Mouse (Mus musculus): ENCODE data around the gene Mrps27. TPM values are rescaled to one million over a fixed set of nuclear protein-coding genes. Genes with fewer than 3 reads are reported as not detected.

Gene Mrps27
- polyA plus RNA-seq, 1 experiment from 2014 or later: 44.3 TPM

DNA sequence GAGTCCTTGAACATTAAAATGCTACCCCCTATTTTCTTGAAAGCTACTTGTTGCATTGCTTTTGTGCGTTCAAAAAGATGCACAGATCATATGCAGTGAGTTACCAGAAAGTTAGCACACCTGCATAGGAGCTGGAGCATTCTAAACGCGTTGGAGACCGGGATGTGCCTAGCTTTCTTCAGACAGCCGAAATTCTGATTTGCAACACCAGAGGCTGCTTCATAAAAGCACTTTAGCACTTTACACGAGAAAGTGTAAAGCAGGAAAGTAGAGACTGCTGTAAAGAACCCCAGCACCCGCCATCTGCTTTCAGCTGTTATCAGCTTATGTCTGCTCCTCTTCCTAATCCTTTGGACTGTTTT is 8.9 kb downstream of the Mrps27 start:
- H3K36me3 ChIP-seq: peaks cover 62% of the 10 kb centered on the region

DNA sequence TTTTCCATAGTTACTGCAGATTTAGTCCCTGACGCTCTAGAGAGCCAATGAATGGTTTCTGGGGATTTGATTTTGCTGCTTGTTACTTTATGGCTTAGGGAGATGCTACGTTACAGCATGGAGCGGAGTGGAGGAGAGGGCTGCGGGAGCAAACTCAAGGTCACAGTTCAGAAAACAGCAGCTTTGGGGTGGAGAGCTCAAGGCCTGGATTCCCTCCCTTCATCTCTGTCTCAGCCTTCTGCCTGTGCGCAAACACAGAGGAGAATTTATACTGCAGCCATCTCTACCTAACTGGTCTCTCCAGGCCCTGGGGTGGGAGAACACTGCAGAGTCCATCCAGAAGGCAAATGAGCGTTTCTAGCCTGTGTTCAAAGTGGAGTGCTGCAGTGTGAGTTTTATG is 10.5 kb downstream of the Mrps27 start:
- H3K9me3 ChIP-seq (replicated peaks): no peaks in the 10 kb centered on the region
- no peak for ATAC-seq
- H3K9ac ChIP-seq: no peak overlapping the region
- 83% methylated on average over 6 of the region's 6 CpGs for WGBS (ENCODE audit: insufficient replicate concordance)
- no peak overlapping the region for H3K4me2 ChIP-seq
- no peak overlapping the region for H3K27ac ChIP-seq
- H3K4me1 ChIP-seq: peaks cover 21% of the 10 kb centered on the region
- no peak overlapping the region for H3K4me3 ChIP-seq
- H3K36me3 ChIP-seq: peaks cover 61% of the 10 kb centered on the region
- no peaks in the 10 kb centered on the region for H3K27me3 ChIP-seq (replicated peaks)

More for the DNA sequence above, 8.9 kb downstream of the Mrps27 start:
- peaks cover 21% of the 10 kb centered on the region for H3K4me1 ChIP-seq
- H3K27ac ChIP-seq: peak overlapping the region; percentile 84
- H3K4me3 ChIP-seq: peak overlapping the region; percentile 52
- 17% methylated on average over 7 of the region's 7 CpGs for WGBS (ENCODE audit: insufficient replicate concordance)
- no peak for ATAC-seq
- H3K4me2 ChIP-seq: peak overlapping the region; percentile 79
- H3K9me3 ChIP-seq (replicated peaks): no peaks in the 10 kb centered on the region
- no peaks in the 10 kb centered on the region for H3K27me3 ChIP-seq (replicated peaks)
- peak overlapping the region; percentile 58 for H3K9ac ChIP-seq

GRCm38 (mm10) chr13:99355861-99356260 is 11.3 kb downstream of the Mrps27 start:
- peaks cover 21% of the 10 kb centered on the region for H3K4me1 ChIP-seq
- H3K27me3 ChIP-seq (replicated peaks): no peaks in the 10 kb centered on the region
- peaks cover 58% of the 10 kb centered on the region for H3K36me3 ChIP-seq
- WGBS (ENCODE audit: insufficient replicate concordance): 75% methylated on average over 7 of the region's 7 CpGs
- H3K4me2 ChIP-seq: no peak overlapping the region
- no peak overlapping the region for H3K27ac ChIP-seq
- H3K4me3 ChIP-seq: no peak overlapping the region
- no peaks in the 10 kb centered on the region for H3K9me3 ChIP-seq (replicated peaks)
- ATAC-seq: no peak
- H3K9ac ChIP-seq: no peak overlapping the region

DNA sequence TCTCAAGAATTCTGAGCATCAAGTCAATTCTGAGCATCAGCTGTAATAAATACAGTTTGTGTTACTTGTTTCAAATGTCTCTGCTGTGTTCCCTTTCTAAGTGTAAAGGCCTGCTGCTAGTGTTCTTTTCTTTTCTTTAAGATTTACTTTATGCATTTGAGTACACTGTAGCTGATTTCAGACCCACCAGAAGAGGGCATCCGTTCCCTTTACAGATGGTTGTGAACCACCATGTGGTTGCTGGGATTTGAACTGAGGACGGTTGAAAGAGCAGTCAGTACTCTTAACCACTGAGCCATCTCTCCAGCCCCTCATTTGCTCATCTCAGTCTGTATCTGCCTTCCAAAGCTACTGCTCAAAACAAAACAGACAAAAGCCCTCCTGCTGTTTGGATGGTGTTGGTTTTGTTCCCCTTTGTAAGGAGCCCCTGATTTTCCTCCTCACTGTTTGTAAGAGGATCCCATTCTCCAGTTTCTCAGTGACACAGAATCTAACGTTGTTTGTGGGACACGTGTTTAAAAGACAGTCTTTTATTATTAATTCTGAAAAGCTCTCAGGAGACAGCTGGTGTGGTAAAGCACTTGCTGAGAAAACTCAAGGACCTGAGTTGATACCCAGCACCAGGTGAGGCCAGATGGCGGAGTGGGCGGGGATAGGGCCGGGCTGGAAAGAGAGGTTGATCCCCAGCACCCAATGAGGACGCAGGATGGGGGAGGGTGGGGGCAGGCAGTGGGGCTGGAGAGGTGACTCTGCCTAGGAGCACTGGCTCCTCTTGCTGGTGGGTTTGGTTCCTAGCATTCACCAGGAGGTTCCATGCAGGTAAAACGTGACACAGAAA is 12.1 kb downstream of the Mrps27 start:
- no peak overlapping the region for H3K4me2 ChIP-seq
- 70% methylated on average over 9 of the region's 9 CpGs for WGBS (ENCODE audit: insufficient replicate concordance)

DNA sequence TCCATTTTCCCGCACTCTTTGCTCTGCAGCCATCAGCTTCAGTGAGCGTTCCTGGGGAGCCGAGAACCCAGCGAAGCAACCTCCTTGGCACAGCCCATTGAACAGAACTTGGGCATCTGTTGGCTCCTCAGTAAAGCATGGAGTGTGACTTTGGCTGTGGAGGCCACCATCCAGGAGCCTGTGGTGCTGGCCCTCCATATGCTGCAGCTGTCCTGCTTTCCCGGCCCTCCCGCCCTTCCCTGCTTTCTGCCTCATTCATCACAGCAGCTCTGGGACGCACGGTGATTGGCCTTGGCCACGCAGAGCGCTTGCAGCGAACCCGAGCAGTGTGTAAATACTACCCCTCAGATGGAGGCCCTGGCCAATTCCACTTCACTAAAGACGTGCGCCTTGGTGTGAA is 14.3 kb downstream of the Mrps27 start:
- WGBS (ENCODE audit: insufficient replicate concordance): 86% methylated on average over 14 of the region's 14 CpGs
- Histone ChIP-seq H3K27ac (no peak overlapping the region), H3K4me2 (no peak overlapping the region), H3K9ac (no peak overlapping the region), H3K9me3 (replicated peaks) (no peaks in the 10 kb centered on the region), H3K4me1 (peaks cover 6% of the 10 kb centered on the region; the same call in 1 of the 2 replicates), H3K27me3 (replicated peaks) (no peaks in the 10 kb centered on the region), H3K36me3 (peaks cover 78% of the 10 kb centered on the region), H3K4me3 (no peak overlapping the region)
- no peak for ATAC-seq

More for the DNA sequence above, 12.1 kb downstream of the Mrps27 start:
- no peaks in the 10 kb centered on the region for H3K27me3 ChIP-seq (replicated peaks)
- no peaks in the 10 kb centered on the region for H3K9me3 ChIP-seq (replicated peaks)
- peaks cover 57% of the 10 kb centered on the region for H3K36me3 ChIP-seq
- ATAC-seq: no peak
- no peak overlapping the region for H3K4me3 ChIP-seq
- no peak overlapping the region for H3K27ac ChIP-seq
- no peak overlapping the region for H3K9ac ChIP-seq
- peaks cover 21% of the 10 kb centered on the region for H3K4me1 ChIP-seq

DNA sequence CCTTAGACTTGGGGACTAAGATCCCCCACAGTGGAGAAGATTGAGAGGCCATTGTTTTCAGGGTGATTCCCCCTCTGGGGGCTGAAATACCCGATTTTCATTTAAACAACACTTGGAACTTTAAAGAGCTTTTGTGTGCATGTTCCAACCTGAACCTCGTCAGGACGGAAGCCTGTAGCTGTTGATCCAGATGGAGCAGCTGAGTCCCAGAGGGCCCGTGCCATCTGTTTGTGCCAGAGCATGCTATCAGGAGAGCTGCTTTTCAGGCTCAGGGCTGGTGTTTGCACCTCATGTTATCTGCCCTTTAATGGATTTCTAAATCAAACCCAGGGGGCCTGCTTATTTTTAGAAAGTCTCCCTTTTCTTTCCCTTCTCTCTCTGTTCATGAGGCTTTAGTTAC is 19.3 kb downstream of the Mrps27 start:
- Histone ChIP-seq H3K4me3 (no peak overlapping the region), H3K4me1 (no peaks in the 10 kb centered on the region), H3K9ac (no peak overlapping the region), H3K36me3 (peaks cover 90% of the 10 kb centered on the region), H3K9me3 (replicated peaks) (no peaks in the 10 kb centered on the region), H3K27me3 (replicated peaks) (no peaks in the 10 kb centered on the region), H3K27ac (no peak overlapping the region), H3K4me2 (no peak overlapping the region)
- no peak for ATAC-seq
- WGBS (ENCODE audit: insufficient replicate concordance): 80% methylated on average over 4 of the region's 4 CpGs

DNA sequence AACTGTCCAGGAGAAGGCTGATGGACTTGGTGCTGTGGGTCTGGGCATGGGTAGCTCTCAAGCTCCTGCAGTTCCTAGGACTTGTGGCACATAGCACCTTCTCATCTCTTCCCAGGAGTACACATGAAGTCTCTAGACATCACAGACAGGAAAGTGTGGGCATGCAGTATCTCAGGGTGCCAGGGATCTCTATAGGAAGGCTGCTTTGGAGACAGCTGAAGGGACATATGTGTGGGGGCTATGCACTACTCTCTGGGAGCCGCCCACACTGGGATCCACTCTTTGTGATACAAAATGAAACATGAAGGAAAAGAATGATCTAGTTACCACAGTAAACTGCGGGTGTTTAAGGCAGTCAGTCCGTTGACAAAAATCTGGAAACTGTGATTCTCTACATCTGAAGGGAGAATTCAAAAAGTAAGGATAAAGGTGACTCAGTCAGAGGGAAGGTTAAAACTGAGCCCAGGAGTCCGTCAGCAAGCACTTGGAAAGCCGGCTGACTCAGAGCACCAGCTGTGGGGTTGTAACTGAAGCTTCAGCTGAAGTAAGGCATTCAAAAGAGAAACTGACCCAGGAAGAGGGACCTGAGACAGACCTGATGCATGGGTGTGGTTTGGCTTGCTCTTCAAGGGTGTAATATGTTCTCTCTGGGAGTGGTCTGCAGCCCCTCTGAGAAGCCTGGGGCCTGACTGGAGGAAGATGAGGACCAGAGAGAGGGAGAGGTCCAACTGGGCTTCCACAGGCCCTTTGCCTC is 22.0 kb downstream of the Mrps27 start:
- Histone ChIP-seq H3K27me3 (replicated peaks) (no peaks in the 10 kb centered on the region), H3K36me3 (peaks cover 81% of the 10 kb centered on the region), H3K4me2 (no peak overlapping the region), H3K9ac (no peak overlapping the region), H3K9me3 (replicated peaks) (no peaks in the 10 kb centered on the region), H3K27ac (no peak overlapping the region), H3K4me1 (no peaks in the 10 kb centered on the region), H3K4me3 (no peak overlapping the region)
- no peak for ATAC-seq
- WGBS (ENCODE audit: insufficient replicate concordance): 79% methylated on average over 5 of the region's 5 CpGs

- no peak overlapping the region for H3K9ac ChIP-seq
- no peak overlapping the region for H3K27ac ChIP-seq
- WGBS (ENCODE audit: insufficient replicate concordance): 83% methylated on average over 12 of the region's 12 CpGs
These were observed 23.1 kb downstream of the Mrps27 start for GRCm38 (mm10) chr13:99367554-99368174.

DNA sequence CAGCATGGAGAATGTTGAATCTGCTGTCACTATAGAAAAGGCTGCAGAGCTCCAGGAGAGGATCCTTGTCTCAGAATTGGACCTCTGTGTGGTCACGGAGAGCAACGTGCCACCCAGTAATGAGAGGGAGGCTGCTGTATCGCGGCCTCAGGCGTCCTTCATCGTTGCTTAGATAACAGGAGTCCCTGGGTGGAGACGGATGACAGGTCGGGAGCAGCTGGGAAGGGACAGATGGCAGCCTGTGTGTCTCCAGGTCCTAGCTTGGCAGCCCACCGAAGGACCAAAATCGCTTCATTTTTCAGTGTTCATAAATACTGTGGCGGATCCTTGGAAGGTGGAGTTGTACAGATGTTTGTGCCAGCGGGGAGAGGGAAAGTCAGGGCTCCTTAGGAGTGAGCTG is 24.5 kb downstream of the Mrps27 start:
- no peaks in the 10 kb centered on the region for H3K4me1 ChIP-seq
- no peaks in the 10 kb centered on the region for H3K27me3 ChIP-seq (replicated peaks)
- H3K4me3 ChIP-seq: no peak overlapping the region
- no peak for ATAC-seq
- WGBS (ENCODE audit: insufficient replicate concordance): 77% methylated on average over 12 of the region's 12 CpGs
- H3K36me3 ChIP-seq: peaks cover 64% of the 10 kb centered on the region
- H3K9ac ChIP-seq: no peak overlapping the region
- no peak overlapping the region for H3K27ac ChIP-seq
- no peaks in the 10 kb centered on the region for H3K9me3 ChIP-seq (replicated peaks)
- no peak overlapping the region for H3K4me2 ChIP-seq

More at GRCm38 (mm10) chr13:99367554-99368174, 23.1 kb downstream of the Mrps27 start:
- Histone ChIP-seq H3K4me1 (no peaks in the 10 kb centered on the region), H3K27me3 (replicated peaks) (no peaks in the 10 kb centered on the region), H3K4me2 (no peak overlapping the region), H3K9me3 (replicated peaks) (no peaks in the 10 kb centered on the region), H3K4me3 (no peak overlapping the region), H3K36me3 (peaks cover 78% of the 10 kb centered on the region)
- ATAC-seq: no peak

DNA sequence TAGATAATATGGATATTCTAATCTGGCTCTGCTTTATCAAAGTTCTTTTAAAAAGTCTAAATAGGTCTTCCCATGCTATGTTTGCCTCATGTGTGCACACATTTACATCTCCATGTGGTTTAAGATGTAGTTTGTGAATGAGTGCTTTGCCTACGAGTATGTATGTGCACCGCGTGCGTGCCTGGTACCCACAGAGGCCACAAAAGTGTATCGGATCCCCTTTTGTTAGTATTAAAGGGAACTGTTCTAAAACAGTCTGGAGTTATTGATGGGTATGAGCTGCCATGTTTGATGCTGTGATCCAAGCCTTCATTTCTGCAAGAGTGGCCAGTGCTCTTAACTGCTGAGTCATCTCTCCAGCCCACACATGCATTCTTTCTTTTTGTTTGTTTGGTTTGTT is 26.7 kb downstream of the Mrps27 start:
- H3K36me3 ChIP-seq: peaks cover 42% of the 10 kb centered on the region
- ATAC-seq: no peak
- no peaks in the 10 kb centered on the region for H3K9me3 ChIP-seq (replicated peaks)
- H3K27me3 ChIP-seq (replicated peaks): no peaks in the 10 kb centered on the region
- H3K4me2 ChIP-seq: no peak overlapping the region
- H3K27ac ChIP-seq: no peak overlapping the region
- no peak overlapping the region for H3K4me3 ChIP-seq
- 91% methylated on average over 5 of the region's 5 CpGs for WGBS (ENCODE audit: insufficient replicate concordance)
- H3K9ac ChIP-seq: no peak overlapping the region
- no peaks in the 10 kb centered on the region for H3K4me1 ChIP-seq

DNA sequence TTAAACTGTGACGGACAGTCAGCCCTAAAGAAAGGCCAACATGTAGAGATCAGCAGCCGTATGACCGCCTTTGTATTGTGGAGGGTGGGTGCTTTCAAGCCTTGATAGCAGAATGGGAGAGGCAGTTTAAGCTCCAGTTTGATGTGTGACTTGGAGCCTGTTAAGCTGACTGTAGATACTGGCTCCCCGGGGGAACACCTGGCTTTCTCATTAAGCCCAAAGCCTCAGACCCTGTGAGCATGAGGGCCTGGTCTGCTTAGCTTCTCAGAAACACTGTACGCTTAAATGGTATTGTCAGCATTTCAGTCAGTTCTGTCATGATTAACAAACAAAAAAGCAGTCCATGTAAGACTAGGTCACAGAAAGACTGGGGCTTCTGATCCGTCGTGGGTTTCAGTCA is 29.1 kb downstream of the Mrps27 start:
- H3K9ac ChIP-seq: no peak overlapping the region

GRCm38 (mm10) chr13:99374191-99374590 is 29.6 kb downstream of the Mrps27 start:
- H3K36me3 ChIP-seq: peaks cover 26% of the 10 kb centered on the region
- H3K27me3 ChIP-seq (replicated peaks): no peaks in the 10 kb centered on the region
- no peak for ATAC-seq
- H3K27ac ChIP-seq: no peak overlapping the region
- no peak overlapping the region for H3K4me2 ChIP-seq
- no peak overlapping the region for H3K4me3 ChIP-seq
- H3K9me3 ChIP-seq (replicated peaks): no peaks in the 10 kb centered on the region
- 77% methylated on average over 4 of the region's 4 CpGs for WGBS (ENCODE audit: insufficient replicate concordance)
- no peaks in the 10 kb centered on the region for H3K4me1 ChIP-seq
- no peak overlapping the region for H3K9ac ChIP-seq

More for the DNA sequence above, 29.1 kb downstream of the Mrps27 start:
- Histone ChIP-seq H3K9me3 (replicated peaks) (no peaks in the 10 kb centered on the region), H3K27me3 (replicated peaks) (no peaks in the 10 kb centered on the region), H3K4me2 (no peak overlapping the region), H3K4me1 (no peaks in the 10 kb centered on the region), H3K27ac (no peak overlapping the region), H3K4me3 (no peak overlapping the region), H3K36me3 (peaks cover 27% of the 10 kb centered on the region)
- WGBS (ENCODE audit: insufficient replicate concordance): 78% methylated on average over 7 of the region's 7 CpGs
- ATAC-seq: no peak
